Mouse (Mus musculus) ES-E14 (cell line): ENCODE data around the gene Rbp2.

Experiments
- CHD2 ChIP-seq: IDR thresholded peaks from 2 replicates; pipeline ENCODE4 v1.6.1; 2014; ENCODE audit warnings: mild to moderate bottlenecking, low read depth, low read length, inconsistent platforms
- MAFK ChIP-seq: IDR thresholded peaks from 2 replicates; pipeline ENCODE4 v1.6.1; 2014; ENCODE audit warnings: mild to moderate bottlenecking, low read depth, low read length, inconsistent platforms; ENCODE audit not compliant: insufficient read depth
- ZC3H11A ChIP-seq: IDR thresholded peaks from 2 replicates; pipeline ENCODE4 v1.6.1; 2012; ENCODE audit warnings: low read depth, mild to moderate bottlenecking, inconsistent platforms, low read length, borderline replicate concordance

GRCm38 (mm10) chr9:98497990-98498389, 12.1 kb downstream of the Rbp2 start:
- TF ChIP-seq CHD2 (no peak), MAFK (no peak), ZC3H11A (no peak)
